Mouse (Mus musculus): Measurements from ENCODE around the gene Arhgef10l.
"Not testable (repeated sequence)": the region's sequence is repeated elsewhere in the genome, so short reads cannot be mapped to it uniquely, and the experiment has no call there.

The Arhgef10l gene

GRCm38 (mm10) chr4:140566785-140567184 is 99.0 kb downstream of the Arhgef10l start:
- in situ Hi-C loops (cut with MboI; ENCODE audit: low pct_unique_long_range_greater_than_20kb in 1 of 2, low sequenced_read_pairs in 2 of 2, unreplicated experiment in 1 of 2) = no loop called here

- in situ Hi-C loops (cut with MboI; ENCODE audit: low pct_unique_long_range_greater_than_20kb in 1 of 2, low sequenced_read_pairs in 2 of 2, unreplicated experiment in 1 of 2) = not testable (repeated sequence)
Observed at GRCm38 (mm10) chr4:140564459-140564858, 101.4 kb downstream of the Arhgef10l start.

- in situ Hi-C loops (cut with MboI; ENCODE audit: low pct_unique_long_range_greater_than_20kb in 1 of 2, low sequenced_read_pairs in 2 of 2, unreplicated experiment in 1 of 2) = no loop called here
Observed at GRCm38 (mm10) chr4:140562461-140563178, 103.2 kb downstream of the Arhgef10l start.

DNA sequence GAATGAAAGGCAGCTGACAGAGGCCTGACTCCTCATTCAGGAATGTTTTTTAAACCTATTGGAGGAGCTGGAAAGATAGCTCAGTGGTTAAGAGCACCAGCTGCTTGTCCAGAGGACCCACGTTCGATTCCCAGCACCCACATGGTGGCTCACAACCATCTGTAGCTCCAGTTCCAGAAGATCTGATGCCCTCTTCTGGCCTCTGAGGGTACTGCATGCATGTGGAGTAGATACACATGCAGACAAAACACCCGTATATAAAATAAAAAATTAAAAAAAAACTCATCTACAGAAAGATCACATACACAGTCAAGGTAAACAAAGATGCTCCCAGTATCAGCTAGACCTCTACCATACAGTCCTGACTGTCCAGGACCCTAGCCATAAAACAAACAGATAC is 104.1 kb downstream of the Arhgef10l start:
- in situ Hi-C loops (cut with MboI; ENCODE audit: low pct_unique_long_range_greater_than_20kb in 1 of 2, low sequenced_read_pairs in 2 of 2, unreplicated experiment in 1 of 2) = no loop called here

DNA sequence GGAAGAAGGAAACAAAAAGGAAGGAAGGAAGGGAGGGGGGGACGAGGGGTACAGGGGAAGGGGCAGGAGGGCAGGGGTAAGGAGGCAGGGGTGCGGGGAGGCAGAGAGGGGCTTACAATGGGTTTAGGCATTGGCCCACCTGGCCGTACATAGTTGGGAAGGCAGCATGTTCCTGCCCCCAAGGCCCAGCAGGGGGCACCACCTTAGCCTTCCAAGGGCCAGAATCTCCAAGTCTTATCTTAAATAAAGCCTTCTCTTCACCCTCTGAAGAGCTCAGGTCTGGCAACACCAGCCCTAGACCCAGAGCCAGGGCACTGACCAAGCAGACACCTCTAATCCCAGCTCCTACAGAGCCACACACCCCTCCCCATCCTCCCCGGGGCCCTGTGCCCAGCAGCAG is 106.0 kb downstream of the Arhgef10l start:
- in situ Hi-C loops (cut with MboI; ENCODE audit: low pct_unique_long_range_greater_than_20kb in 1 of 2, low sequenced_read_pairs in 2 of 2, unreplicated experiment in 1 of 2) = no loop called here

DNA sequence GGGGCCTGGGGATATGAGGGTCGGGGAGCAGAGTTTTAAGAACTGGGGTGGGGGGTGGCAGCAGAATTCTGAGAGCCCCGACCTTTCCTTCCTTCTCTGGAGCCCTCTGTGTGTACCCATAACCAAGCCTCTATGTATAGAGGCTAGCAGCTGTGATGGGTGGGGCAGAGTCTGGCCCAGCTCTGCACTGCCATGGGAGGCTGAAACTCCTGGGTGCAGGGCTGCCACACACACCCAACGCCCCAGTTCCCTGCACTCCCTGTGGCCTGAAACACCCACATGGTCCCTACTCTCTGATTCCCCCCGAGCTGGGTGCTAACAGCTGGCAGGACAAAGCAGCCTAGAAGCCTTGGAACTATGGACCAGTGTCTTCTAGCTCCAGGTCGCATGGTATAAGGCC is 107.6 kb downstream of the Arhgef10l start:
- in situ Hi-C loops (cut with MboI; ENCODE audit: low pct_unique_long_range_greater_than_20kb in 1 of 2, low sequenced_read_pairs in 2 of 2, unreplicated experiment in 1 of 2) = no loop called here

- in situ Hi-C loops (cut with MboI; ENCODE audit: low pct_unique_long_range_greater_than_20kb in 1 of 2, low sequenced_read_pairs in 2 of 2, unreplicated experiment in 1 of 2) = no loop called here
Observed at GRCm38 (mm10) chr4:140556561-140556960, 109.3 kb downstream of the Arhgef10l start.

DNA sequence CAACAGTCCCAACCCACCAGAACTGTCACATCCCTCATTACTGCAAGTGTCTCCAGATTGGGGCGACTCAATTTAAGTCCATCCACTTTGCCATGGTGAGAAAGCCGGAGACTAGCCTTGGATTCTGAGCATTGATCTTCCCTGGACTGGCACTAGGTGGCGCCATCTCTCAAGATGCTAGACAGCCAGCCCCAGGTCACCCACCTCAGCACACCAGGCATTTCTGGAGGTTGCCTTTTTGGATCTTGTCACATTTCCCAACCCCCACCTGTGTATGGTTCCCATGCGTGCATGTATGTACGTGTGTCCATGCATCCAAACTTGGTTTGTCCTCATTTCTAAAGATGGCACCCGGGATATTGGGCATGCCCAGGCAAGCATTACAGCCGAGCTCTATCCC is 110.5 kb downstream of the Arhgef10l start:
- in situ Hi-C loops (cut with MboI; ENCODE audit: low pct_unique_long_range_greater_than_20kb in 1 of 2, low sequenced_read_pairs in 2 of 2, unreplicated experiment in 1 of 2) = no loop called here

DNA sequence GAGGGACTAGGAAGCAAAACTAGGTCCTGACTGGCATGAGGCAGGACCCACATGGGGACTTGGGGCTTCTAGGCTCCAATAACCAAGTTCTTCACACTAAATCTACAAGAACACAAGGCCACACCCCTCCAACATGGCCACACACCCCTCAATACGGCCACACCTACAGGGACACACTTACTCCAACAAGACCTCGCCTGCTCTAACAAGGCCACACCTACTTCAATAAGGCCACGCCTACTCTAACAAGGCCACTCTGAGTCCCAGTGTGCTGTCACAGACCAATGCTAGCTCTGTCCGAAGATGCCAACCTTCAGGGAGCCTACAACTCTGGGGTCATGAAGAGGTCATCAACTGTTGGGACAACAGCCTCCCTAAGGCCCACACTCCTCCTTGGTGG is 111.3 kb downstream of the Arhgef10l start:
- in situ Hi-C loops (cut with MboI; ENCODE audit: low pct_unique_long_range_greater_than_20kb in 1 of 2, low sequenced_read_pairs in 2 of 2, unreplicated experiment in 1 of 2) = no loop called here

DNA sequence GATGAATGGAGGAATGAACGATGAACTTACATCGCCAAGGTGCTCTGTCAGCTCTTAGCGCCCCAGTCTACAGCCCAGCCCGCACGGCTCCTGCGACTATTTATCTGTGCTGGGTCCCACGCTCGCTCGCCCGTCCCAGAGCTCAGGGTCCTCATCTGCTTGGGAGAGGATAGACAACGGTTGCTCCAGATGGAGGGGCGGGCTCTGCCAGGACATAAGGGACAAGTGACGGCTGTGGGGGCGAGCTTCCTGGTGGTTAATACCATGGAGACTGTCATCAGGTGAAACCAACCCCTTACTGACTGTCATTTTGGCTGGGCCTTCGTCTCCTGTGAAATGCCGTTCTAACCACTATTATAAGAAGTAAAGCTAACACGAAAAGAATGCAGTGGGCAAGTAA is 114.0 kb downstream of the Arhgef10l start:
- in situ Hi-C loops (cut with MboI; ENCODE audit: low pct_unique_long_range_greater_than_20kb in 1 of 2, low sequenced_read_pairs in 2 of 2, unreplicated experiment in 1 of 2) = no loop called here

GRCm38 (mm10) chr4:140550670-140551069 is 115.1 kb downstream of the Arhgef10l start:
- in situ Hi-C loops (cut with MboI; ENCODE audit: low pct_unique_long_range_greater_than_20kb in 1 of 2, low sequenced_read_pairs in 2 of 2, unreplicated experiment in 1 of 2) = no loop called here

DNA sequence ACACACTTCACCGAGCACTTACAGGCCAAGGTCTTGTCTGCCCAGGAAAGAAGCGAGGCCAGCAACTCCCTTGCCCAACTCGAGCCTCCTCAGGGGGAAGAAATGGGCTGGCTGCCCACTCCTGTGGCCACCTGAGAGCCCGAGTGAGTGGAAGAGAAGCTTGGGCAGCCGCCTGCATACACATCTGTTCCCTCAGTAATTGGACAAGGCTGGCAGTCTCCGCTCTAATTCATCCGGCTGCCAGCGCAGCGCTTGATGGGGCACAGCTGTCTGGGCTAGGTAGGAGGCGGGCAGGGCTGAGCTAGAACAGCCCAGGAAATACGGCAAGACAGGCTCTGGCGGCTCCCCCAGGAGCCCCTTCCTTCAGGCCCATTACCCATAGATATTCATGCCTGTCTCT is 115.8 kb downstream of the Arhgef10l start:
- in situ Hi-C loops (cut with MboI; ENCODE audit: low pct_unique_long_range_greater_than_20kb in 1 of 2, low sequenced_read_pairs in 2 of 2, unreplicated experiment in 1 of 2) = no loop called here

- in situ Hi-C loops (cut with MboI; ENCODE audit: low pct_unique_long_range_greater_than_20kb in 1 of 2, low sequenced_read_pairs in 2 of 2, unreplicated experiment in 1 of 2) = no loop called here
Observed at GRCm38 (mm10) chr4:140547488-140547887, 118.3 kb downstream of the Arhgef10l start.

- in situ Hi-C loops (cut with MboI; ENCODE audit: low pct_unique_long_range_greater_than_20kb in 1 of 2, low sequenced_read_pairs in 2 of 2, unreplicated experiment in 1 of 2) = no loop called here
Observed at GRCm38 (mm10) chr4:140539125-140539524, 126.7 kb downstream of the Arhgef10l start.

DNA sequence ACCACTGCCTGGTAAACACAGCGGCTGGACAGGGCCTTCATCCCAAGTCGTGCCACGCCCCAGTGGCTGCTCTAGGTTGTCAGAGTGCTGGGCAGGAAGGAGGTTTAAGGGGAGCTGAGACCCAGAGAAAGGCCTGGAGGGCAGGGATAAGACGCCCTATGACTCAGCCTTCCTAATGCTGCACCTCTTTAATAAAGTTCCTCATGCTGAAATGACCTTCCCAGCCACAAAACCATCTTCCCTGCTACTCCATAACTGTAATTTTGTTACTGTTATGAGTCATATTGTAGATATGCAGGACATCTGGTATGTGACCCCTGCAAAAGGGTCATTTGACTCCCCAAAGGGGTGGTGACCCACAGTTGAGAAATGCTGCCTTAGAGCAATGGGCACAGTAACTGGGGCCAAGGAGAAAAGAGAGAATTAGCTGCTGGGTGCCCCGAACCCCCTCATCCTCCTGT is 128.2 kb downstream of the Arhgef10l start:
- in situ Hi-C loops (cut with MboI; ENCODE audit: low pct_unique_long_range_greater_than_20kb in 1 of 2, low sequenced_read_pairs in 2 of 2, unreplicated experiment in 1 of 2) = no loop called here

- in situ Hi-C loops (cut with MboI; ENCODE audit: low pct_unique_long_range_greater_than_20kb in 1 of 2, low sequenced_read_pairs in 2 of 2, unreplicated experiment in 1 of 2) = no loop called here
Observed at GRCm38 (mm10) chr4:140535323-140535722, 130.5 kb downstream of the Arhgef10l start.

GRCm38 (mm10) chr4:140532270-140532669 is 133.5 kb downstream of the Arhgef10l start:
- in situ Hi-C loops (cut with MboI; ENCODE audit: low pct_unique_long_range_greater_than_20kb in 1 of 2, low sequenced_read_pairs in 2 of 2, unreplicated experiment in 1 of 2) = no loop called here

- in situ Hi-C loops (cut with MboI; ENCODE audit: low pct_unique_long_range_greater_than_20kb in 1 of 2, low sequenced_read_pairs in 2 of 2, unreplicated experiment in 1 of 2) = no loop called here
Observed at GRCm38 (mm10) chr4:140531024-140531423, 134.8 kb downstream of the Arhgef10l start.

DNA sequence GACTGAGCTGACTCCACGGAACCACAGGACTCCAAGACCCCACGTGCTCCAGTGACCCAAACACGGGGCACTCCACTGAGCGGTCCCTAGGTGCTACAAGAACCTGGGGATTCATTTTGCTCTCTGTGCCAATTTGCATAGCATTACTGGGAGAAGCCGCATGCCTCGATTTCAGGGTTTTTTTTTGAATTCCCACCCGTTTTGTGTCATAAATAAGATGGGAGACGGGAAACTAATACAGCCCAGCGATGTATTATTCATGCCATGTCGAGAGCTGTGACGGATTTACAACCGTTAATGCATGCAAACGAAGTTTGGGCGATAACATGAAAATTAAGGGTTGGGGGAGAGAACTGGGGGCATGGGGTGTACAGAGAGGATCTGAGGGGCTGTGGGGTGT is 136.1 kb downstream of the Arhgef10l start:
- in situ Hi-C loops (cut with MboI; ENCODE audit: low pct_unique_long_range_greater_than_20kb in 1 of 2, low sequenced_read_pairs in 2 of 2, unreplicated experiment in 1 of 2) = no loop called here

DNA sequence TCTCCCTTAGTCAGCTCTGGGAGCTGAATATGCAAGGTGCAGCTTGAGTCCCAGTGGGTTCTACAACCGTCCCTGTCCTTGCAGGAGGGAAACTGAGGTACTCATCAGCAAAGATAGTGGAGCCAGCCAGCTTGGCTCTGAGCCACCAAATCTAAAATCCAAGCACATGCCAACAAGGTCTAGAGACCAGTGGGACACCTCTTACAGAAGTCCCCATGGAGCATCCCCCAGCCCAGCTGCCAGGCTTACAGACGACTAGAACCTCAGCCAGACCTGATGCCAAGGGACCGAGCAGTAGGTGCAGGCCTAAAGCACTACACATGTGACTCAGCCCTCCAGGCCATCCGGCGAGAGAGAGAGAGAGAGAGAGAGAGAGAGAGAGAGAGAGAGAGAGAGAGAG is 137.4 kb downstream of the Arhgef10l start:
- in situ Hi-C loops (cut with MboI; ENCODE audit: low pct_unique_long_range_greater_than_20kb in 1 of 2, low sequenced_read_pairs in 2 of 2, unreplicated experiment in 1 of 2) = no loop called here
